Mouse (Mus musculus) 3134 (cell line): Measurements from ENCODE around the gene Erich3.
A peak's percentile ranks its signal among the peaks of the same experiment; 100 is the strongest.

ENCODE experiments used
- DNase-seq: peaks from one replicate; pipeline ENCODE4 v3.0.0-alpha.2; 2011; ENCODE audit warnings: low spot score; ENCODE audit not compliant: insufficient read length; ENCODE audit errors: extremely low read depth

Gene Erich3

GRCm38 (mm10) chr3:154671013-154671412 is 7.4 kb downstream of the Erich3 start:
- DNase-seq = no peak

DNA sequence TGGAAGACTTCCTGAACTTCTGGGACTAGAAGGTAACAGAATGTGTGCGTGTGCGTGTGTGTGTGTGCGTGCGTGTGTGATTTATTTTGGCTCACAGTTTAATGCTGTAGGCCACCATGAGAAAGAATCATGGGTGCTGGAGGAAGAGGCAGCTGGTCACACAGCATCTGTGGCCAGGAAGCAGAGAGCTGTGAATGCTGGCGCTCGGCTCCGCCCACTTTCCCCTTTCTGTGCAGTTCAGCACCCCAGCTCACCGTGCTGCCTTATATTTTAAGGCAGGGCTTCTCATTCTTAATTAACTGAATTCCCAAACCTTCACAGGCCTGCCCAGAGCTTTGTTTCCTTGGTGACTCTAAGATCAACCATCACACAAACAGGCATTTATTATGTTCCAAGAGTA is 9.7 kb downstream of the Erich3 start:
- DNase-seq = no peak

GRCm38 (mm10) chr3:154682570-154682969 is 18.9 kb downstream of the Erich3 start:
- no peak for DNase-seq

GRCm38 (mm10) chr3:154683667-154684066 is 20.0 kb downstream of the Erich3 start:
- DNase-seq = no peak

DNA sequence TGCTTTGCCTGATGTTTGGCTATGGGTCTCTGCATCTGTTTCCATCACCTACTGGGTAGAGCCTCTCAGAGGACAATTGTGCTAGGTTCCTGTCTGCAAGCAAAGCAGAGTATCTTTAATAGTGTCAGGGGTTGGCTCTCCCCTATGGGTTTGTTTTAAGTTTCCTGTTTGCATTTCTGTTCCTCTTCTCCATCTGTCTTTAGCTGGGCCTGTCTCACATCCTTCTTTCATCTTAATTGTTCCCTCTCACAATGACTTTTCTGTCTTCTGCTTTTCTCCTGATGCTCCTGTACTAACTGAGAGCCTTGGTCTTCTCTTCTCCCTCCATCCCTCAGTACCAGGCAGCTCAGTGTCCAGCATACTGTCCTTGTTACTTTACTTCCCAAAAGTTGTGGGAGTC is 26.6 kb downstream of the Erich3 start:
- no peak for DNase-seq

DNA sequence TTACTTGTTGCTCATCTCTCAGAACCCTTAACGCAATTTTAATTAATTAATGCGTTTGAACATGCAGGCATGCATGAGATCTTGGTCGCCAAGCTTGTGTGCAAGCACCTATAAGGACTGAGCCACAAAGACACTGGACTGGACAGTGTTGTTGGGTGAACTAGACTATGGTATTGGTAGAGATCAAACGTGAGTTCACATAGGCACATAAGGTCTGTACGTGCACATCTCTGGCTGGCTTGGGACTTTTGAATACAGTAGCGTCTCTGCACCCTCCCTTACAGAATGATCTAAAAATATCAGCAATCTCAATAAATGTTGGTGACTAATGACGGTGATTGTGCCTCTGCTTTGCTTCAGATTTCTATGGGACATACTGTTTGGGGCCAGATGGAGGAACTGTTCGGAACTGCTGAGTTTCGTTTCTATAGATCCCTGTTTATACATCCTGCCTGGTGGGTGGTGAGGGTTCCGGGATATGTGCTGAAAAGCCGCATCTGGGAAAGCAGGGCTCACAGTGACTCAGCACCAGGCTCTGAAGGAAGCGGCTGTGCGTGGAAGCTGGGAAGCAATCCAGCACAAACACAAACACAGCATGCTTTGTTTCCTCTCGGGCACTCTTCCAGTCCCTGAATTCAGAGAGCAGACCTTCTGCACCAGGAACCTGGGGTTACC is 28.4 kb downstream of the Erich3 start:
- peak; percentile 76 for DNase-seq

GRCm38 (mm10) chr3:154692572-154692922 is 28.9 kb downstream of the Erich3 start:
- no peak for DNase-seq

- DNase-seq = no peak
These were observed 30.2 kb downstream of the Erich3 start for GRCm38 (mm10) chr3:154693902-154694301.

- no peak for DNase-seq
These were observed 33.0 kb downstream of the Erich3 start for GRCm38 (mm10) chr3:154696611-154697010.

GRCm38 (mm10) chr3:154698907-154699306 is 35.2 kb downstream of the Erich3 start:
- no peak for DNase-seq

GRCm38 (mm10) chr3:154700296-154700695 is 36.6 kb downstream of the Erich3 start:
- no peak for DNase-seq

DNA sequence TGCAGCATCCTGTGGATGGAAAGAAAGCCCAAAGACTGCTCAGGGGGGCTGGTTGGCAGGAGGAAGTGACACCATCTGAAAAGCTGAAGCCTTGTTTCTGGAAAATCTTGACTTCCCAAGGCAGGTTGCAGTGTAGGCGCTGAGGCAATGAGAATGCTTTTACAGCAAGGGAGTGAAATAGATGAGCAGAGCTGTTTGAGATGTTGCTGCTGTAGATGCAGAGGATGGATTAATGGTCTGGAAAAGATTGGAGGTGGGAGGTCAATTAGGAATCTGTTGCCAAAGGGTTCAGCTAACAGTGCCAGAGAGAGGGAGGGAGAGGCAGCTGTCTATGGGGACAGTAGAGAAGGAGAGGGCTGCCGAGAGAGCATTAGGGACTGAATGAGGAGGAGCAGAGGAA is 37.1 kb downstream of the Erich3 start:
- no peak for DNase-seq

DNA sequence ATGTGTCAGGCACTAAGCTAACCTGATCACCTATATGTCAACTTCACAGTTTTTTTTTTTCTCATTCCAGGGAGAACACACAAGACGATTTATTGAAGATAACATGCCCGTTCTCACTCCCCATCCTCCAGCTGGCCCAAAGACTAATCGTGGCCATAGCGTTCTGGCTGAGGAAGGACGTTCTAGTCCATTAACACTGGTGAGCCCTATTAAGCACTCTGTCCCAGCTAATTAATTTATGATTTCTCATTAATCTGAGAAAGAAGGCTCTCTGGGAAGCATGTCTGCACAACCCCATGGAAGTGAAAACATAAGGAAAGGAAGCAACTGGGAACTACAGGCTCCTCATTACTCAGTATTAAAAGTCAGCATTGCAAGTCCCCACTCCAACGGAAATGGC is 41.1 kb downstream of the Erich3 start:
- DNase-seq = no peak

DNA sequence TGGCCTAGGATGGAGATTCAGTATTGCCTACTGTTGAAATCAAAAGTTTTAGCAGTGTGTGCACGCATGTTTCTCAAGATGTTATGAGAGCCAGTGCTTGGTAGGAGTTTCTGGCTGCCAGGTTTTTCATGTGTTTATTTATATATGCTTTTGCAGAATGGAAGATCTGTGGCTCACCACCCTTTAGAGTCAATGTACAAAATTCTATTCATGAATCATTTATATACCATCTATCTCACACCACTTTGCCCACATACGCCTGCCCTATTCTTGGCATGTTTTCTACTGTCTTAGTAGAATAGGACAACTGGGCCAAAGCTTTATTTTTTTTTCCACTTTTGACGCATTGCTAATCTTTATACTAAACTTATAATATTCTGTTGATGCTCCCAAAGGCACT is 44.5 kb downstream of the Erich3 start:
- DNase-seq = no peak

GRCm38 (mm10) chr3:154723198-154723597 is 59.5 kb downstream of the Erich3 start:
- DNase-seq = no peak

GRCm38 (mm10) chr3:154731431-154731830 is 67.8 kb downstream of the Erich3 start:
- no peak for DNase-seq

- no peak for DNase-seq
These were observed 77.8 kb downstream of the Erich3 start for GRCm38 (mm10) chr3:154741496-154741895.

GRCm38 (mm10) chr3:154742927-154743326 is 79.3 kb downstream of the Erich3 start:
- no peak for DNase-seq

GRCm38 (mm10) chr3:154744317-154744716 is 80.7 kb downstream of the Erich3 start:
- no peak for DNase-seq

GRCm38 (mm10) chr3:154754505-154754904 is 90.8 kb downstream of the Erich3 start:
- DNase-seq = peak; percentile 20

GRCm38 (mm10) chr3:154755225-154755624 is 91.6 kb downstream of the Erich3 start:
- no peak for DNase-seq

- no peak for DNase-seq
These were observed 94.4 kb downstream of the Erich3 start for GRCm38 (mm10) chr3:154758089-154758488.

DNA sequence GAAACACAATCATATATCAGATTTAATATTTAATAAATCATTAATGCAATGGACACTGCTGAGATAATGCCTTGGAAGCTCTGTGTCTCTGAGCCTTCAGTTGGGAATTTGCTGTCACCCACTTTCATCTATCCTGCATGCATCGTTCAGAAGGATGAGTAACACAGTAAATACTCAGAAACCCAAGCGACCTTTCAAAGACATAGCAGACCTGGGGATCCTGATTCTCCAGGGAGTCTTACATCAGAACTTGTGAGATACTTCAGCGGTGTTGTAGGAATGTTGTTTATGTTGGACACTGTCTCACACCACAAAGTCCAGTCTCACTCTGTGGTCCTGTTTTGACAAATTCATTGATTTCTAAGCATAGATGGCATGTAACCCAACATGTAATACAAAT is 97.4 kb downstream of the Erich3 start:
- DNase-seq = no peak
